Mouse (Mus musculus) ES-CJ7 (cell line): ENCODE results near the gene Usp3.

Experiments used
- DNase-seq: peaks from one replicate; pipeline ENCODE4 v3.0.0; 2011; ENCODE audit warnings: low read depth, low spot score

Gene Usp3

GRCm38 (mm10) chr9:66575041-66575877, 17.7 kb downstream of the Usp3 start:
- DNase-seq = no peak

- no peak for DNase-seq
Observed at GRCm38 (mm10) chr9:66571986-66572700, 20.8 kb downstream of the Usp3 start.

- DNase-seq = no peak
Observed at GRCm38 (mm10) chr9:66562215-66562614, 30.7 kb downstream of the Usp3 start.

- DNase-seq = no peak
Observed at GRCm38 (mm10) chr9:66561496-66561895, 31.4 kb downstream of the Usp3 start.

GRCm38 (mm10) chr9:66560728-66561127, 32.2 kb downstream of the Usp3 start:
- DNase-seq = no peak

GRCm38 (mm10) chr9:66560295-66560694, 32.6 kb downstream of the Usp3 start:
- DNase-seq = no peak

GRCm38 (mm10) chr9:66558971-66559370, 34.0 kb downstream of the Usp3 start:
- DNase-seq = no peak

- no peak for DNase-seq
Observed at GRCm38 (mm10) chr9:66542785-66543184, 50.2 kb downstream of the Usp3 start.

GRCm38 (mm10) chr9:66521595-66521994, 71.3 kb downstream of the Usp3 start:
- no peak for DNase-seq

- no peak for DNase-seq
Observed at GRCm38 (mm10) chr9:66520299-66520698, 72.6 kb downstream of the Usp3 start.

- no peak for DNase-seq
Observed at GRCm38 (mm10) chr9:66518901-66519300, 74.0 kb downstream of the Usp3 start.

GRCm38 (mm10) chr9:66518251-66518650, 74.7 kb downstream of the Usp3 start:
- DNase-seq = no peak

- no peak for DNase-seq
Observed at GRCm38 (mm10) chr9:66517746-66518145, 75.2 kb downstream of the Usp3 start.

- no peak for DNase-seq
Observed at GRCm38 (mm10) chr9:66516296-66516940, 76.5 kb downstream of the Usp3 start.

GRCm38 (mm10) chr9:66515680-66516210, 77.2 kb downstream of the Usp3 start:
- DNase-seq = no peak

- DNase-seq = no peak
Observed at GRCm38 (mm10) chr9:66515115-66515514, 77.8 kb downstream of the Usp3 start.

- peak; percentile 92 for DNase-seq
Observed at GRCm38 (mm10) chr9:66514256-66514770, 78.6 kb downstream of the Usp3 start, which contains the start of gene Fbxl22. Gene Fbxl22, minus strand, starts transcription at chr9:66514593.

- DNase-seq = no peak
Observed at GRCm38 (mm10) chr9:66513661-66514255, 79.2 kb downstream of the Usp3 start.

- peak; percentile 33 for DNase-seq
Observed at GRCm38 (mm10) chr9:66513150-66513549, 79.8 kb downstream of the Usp3 start.

GRCm38 (mm10) chr9:66512351-66512671, 80.6 kb downstream of the Usp3 start:
- DNase-seq = peak; percentile 90

GRCm38 (mm10) chr9:66511580-66512350, 81.2 kb downstream of the Usp3 start:
- peak; percentile 92 for DNase-seq
